Mouse (Mus musculus): ENCODE measurements around the gene Slit3. TPM values are rescaled to one million over a fixed set of nuclear protein-coding genes. Genes with fewer than 3 reads are reported as not detected.

Gene Slit3
- total and polyA plus RNA-seq, 2 experiments: 0.09 to 0.12 TPM

GRCm38 (mm10) chr11:35385444-35385843 is 264.4 kb downstream of the Slit3 start:
- Histone ChIP-seq H3K27ac (replicated peaks; ENCODE audit: insufficient read depth, low read depth, low read length) (no peak overlapping the region), H3K9ac (ENCODE audit: low read depth, low read length) (no peak overlapping the region), H3K4me1 (ENCODE audit: control insufficient read depth, insufficient read depth, low read length) (no peaks in the 10 kb centered on the region), H3K36me3 (ENCODE audit: control insufficient read depth, insufficient read depth, low read length) (no peaks in the 10 kb centered on the region), H3K4me3 (ENCODE audit: insufficient read depth, low read depth, low read length) (no peak overlapping the region), H3K27me3 (ENCODE audit: control insufficient read depth, insufficient read depth, low read length) (no peaks in the 10 kb centered on the region), H3K79me2 (ENCODE audit: control insufficient read depth, insufficient read depth, low read length) (no peaks in the 10 kb centered on the region)
- DNase-seq (ENCODE audit: extremely low read depth, low read depth, low spot score): no peak
- no peak for TF ChIP-seq POLR2A (IDR thresholded peaks at IDR 0.05; ENCODE audit: extremely low read depth, insufficient read depth, low read length)
- no peak for TF ChIP-seq CTCF (IDR thresholded peaks at IDR 0.05; ENCODE audit: low read depth, low read length)
- 19% methylated on average over 3 of the region's 3 CpGs for WGBS

- 86% methylated on average over 10 of the region's 10 CpGs for WGBS
- no peak for TF ChIP-seq CTCF (IDR thresholded peaks at IDR 0.05; ENCODE audit: low read depth, low read length)
- no peak for TF ChIP-seq POLR2A (IDR thresholded peaks at IDR 0.05; ENCODE audit: extremely low read depth, insufficient read depth, low read length)
- H3K79me2 ChIP-seq (ENCODE audit: control insufficient read depth, insufficient read depth, low read length): no peaks in the 10 kb centered on the region
Measured at GRCm38 (mm10) chr11:35387826-35388225, 266.8 kb downstream of the Slit3 start.

DNA sequence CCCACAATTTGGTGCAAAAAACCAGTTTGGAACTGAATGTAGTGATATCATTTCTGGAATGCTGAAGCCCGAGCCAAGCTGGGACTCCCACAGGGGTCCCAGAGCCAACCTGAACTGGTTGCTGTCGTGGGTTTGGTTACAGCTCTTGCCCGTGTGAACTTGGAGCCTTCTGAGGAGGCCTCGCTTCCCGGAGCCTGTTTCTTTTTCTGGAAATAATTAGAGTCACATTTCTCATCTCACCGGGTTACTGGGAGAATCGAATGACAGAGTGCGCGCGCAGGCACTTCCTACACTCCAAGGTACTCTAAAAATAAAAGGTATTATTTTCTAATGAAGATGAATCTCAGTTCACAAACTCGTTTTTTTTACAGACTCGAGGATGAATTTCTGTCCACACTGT is 267.4 kb downstream of the Slit3 start:
- TF ChIP-seq CTCF (IDR thresholded peaks at IDR 0.05; ENCODE audit: low read depth, low read length) (no peak), POLR2A (IDR thresholded peaks at IDR 0.05; ENCODE audit: extremely low read depth, insufficient read depth, low read length) (no peak)
- Histone ChIP-seq H3K27ac (replicated peaks; ENCODE audit: insufficient read depth, low read depth, low read length) (no peak overlapping the region), H3K4me3 (ENCODE audit: insufficient read depth, low read depth, low read length) (no peak overlapping the region), H3K4me1 (ENCODE audit: control insufficient read depth, insufficient read depth, low read length) (no peaks in the 10 kb centered on the region), H3K27me3 (ENCODE audit: control insufficient read depth, insufficient read depth, low read length) (no peaks in the 10 kb centered on the region), H3K36me3 (ENCODE audit: control insufficient read depth, insufficient read depth, low read length) (no peaks in the 10 kb centered on the region), H3K79me2 (ENCODE audit: control insufficient read depth, insufficient read depth, low read length) (no peaks in the 10 kb centered on the region), H3K9ac (ENCODE audit: low read depth, low read length) (no peak overlapping the region)
- 84% methylated on average over 12 of the region's 12 CpGs for WGBS
- no peak for DNase-seq (ENCODE audit: extremely low read depth, low read depth, low spot score)

More at GRCm38 (mm10) chr11:35387826-35388225, 266.8 kb downstream of the Slit3 start:
- Histone ChIP-seq H3K27ac (replicated peaks; ENCODE audit: insufficient read depth, low read depth, low read length) (no peak overlapping the region), H3K4me1 (ENCODE audit: control insufficient read depth, insufficient read depth, low read length) (no peaks in the 10 kb centered on the region), H3K9ac (ENCODE audit: low read depth, low read length) (no peak overlapping the region), H3K27me3 (ENCODE audit: control insufficient read depth, insufficient read depth, low read length) (no peaks in the 10 kb centered on the region), H3K36me3 (ENCODE audit: control insufficient read depth, insufficient read depth, low read length) (no peaks in the 10 kb centered on the region), H3K4me3 (ENCODE audit: insufficient read depth, low read depth, low read length) (no peak overlapping the region)
- no peak for DNase-seq (ENCODE audit: extremely low read depth, low read depth, low spot score)

- WGBS: 94% methylated on average over 7 of the region's 7 CpGs
- no peak for TF ChIP-seq POLR2A (IDR thresholded peaks at IDR 0.05; ENCODE audit: extremely low read depth, insufficient read depth, low read length)
- TF ChIP-seq CTCF (IDR thresholded peaks at IDR 0.05; ENCODE audit: low read depth, low read length): no peak
- H3K27ac ChIP-seq (replicated peaks; ENCODE audit: insufficient read depth, low read depth, low read length): no peak overlapping the region
- H3K4me1 ChIP-seq (ENCODE audit: control insufficient read depth, insufficient read depth, low read length): no peaks in the 10 kb centered on the region
- no peaks in the 10 kb centered on the region for H3K27me3 ChIP-seq (ENCODE audit: control insufficient read depth, insufficient read depth, low read length)
- no peak overlapping the region for H3K9ac ChIP-seq (ENCODE audit: low read depth, low read length)
- H3K36me3 ChIP-seq (ENCODE audit: control insufficient read depth, insufficient read depth, low read length): no peaks in the 10 kb centered on the region
- no peaks in the 10 kb centered on the region for H3K79me2 ChIP-seq (ENCODE audit: control insufficient read depth, insufficient read depth, low read length)
- DNase-seq (ENCODE audit: extremely low read depth, low read depth, low spot score): no peak
- H3K4me3 ChIP-seq (ENCODE audit: insufficient read depth, low read depth, low read length): no peak overlapping the region
Measured at GRCm38 (mm10) chr11:35389341-35389740, 268.3 kb downstream of the Slit3 start.

GRCm38 (mm10) chr11:35389780-35390435 is 268.9 kb downstream of the Slit3 start:
- Histone ChIP-seq H3K4me1 (ENCODE audit: control insufficient read depth, insufficient read depth, low read length) (no peaks in the 10 kb centered on the region), H3K4me3 (ENCODE audit: insufficient read depth, low read depth, low read length) (no peak overlapping the region), H3K27me3 (ENCODE audit: control insufficient read depth, insufficient read depth, low read length) (no peaks in the 10 kb centered on the region), H3K79me2 (ENCODE audit: control insufficient read depth, insufficient read depth, low read length) (no peaks in the 10 kb centered on the region), H3K27ac (replicated peaks; ENCODE audit: insufficient read depth, low read depth, low read length) (no peak overlapping the region), H3K36me3 (ENCODE audit: control insufficient read depth, insufficient read depth, low read length) (no peaks in the 10 kb centered on the region), H3K9ac (ENCODE audit: low read depth, low read length) (no peak overlapping the region)
- no peak for DNase-seq (ENCODE audit: extremely low read depth, low read depth, low spot score)
- 79% methylated on average over 9 of the region's 9 CpGs for WGBS
- TF ChIP-seq CTCF (IDR thresholded peaks at IDR 0.05; ENCODE audit: low read depth, low read length) (no peak), POLR2A (IDR thresholded peaks at IDR 0.05; ENCODE audit: extremely low read depth, insufficient read depth, low read length) (no peak)

DNA sequence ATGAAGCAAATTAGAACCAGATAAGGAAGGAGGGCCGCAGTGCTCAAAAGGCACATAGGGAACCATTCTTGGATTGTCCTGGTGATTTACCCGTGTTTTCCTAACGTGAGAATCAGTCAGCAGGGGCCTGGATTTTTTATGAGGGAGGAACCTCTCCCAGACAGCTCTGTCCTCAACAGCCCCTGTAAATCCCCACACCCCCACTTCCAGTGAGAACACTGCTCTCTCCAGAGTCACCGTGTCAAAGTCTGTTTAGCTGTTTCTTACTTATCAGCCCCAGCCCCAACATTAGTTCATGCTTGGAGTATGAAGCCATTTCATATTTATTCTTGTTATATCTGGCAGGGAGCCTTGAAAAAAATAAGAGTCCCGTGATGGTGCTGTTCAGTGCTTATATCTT is 272.8 kb downstream of the Slit3 start:
- no peaks in the 10 kb centered on the region for H3K27me3 ChIP-seq (ENCODE audit: control insufficient read depth, insufficient read depth, low read length)
- H3K36me3 ChIP-seq (ENCODE audit: control insufficient read depth, insufficient read depth, low read length): no peaks in the 10 kb centered on the region
- WGBS: 74% methylated on average over 5 of the region's 5 CpGs
- DNase-seq (ENCODE audit: extremely low read depth, low read depth, low spot score): no peak
- H3K4me3 ChIP-seq (ENCODE audit: insufficient read depth, low read depth, low read length): no peak overlapping the region
- H3K9ac ChIP-seq (ENCODE audit: low read depth, low read length): no peak overlapping the region
- no peaks in the 10 kb centered on the region for H3K4me1 ChIP-seq (ENCODE audit: control insufficient read depth, insufficient read depth, low read length)
- TF ChIP-seq POLR2A (IDR thresholded peaks at IDR 0.05; ENCODE audit: extremely low read depth, insufficient read depth, low read length) (no peak), CTCF (IDR thresholded peaks at IDR 0.05; ENCODE audit: low read depth, low read length) (no peak)
- no peak overlapping the region for H3K27ac ChIP-seq (replicated peaks; ENCODE audit: insufficient read depth, low read depth, low read length)
- no peaks in the 10 kb centered on the region for H3K79me2 ChIP-seq (ENCODE audit: control insufficient read depth, insufficient read depth, low read length)
